Mouse (Mus musculus) testis, adult 2 months (tissue): ENCODE data around the gene Cd59a.

Experiments used
- CTCF ChIP-seq: fragments of 200-500 bp; IDR thresholded peaks from 2 replicates; pipeline ENCODE4 v1.5.1; 2012; ENCODE audit warnings: low read depth, mild to moderate bottlenecking, inconsistent platforms, low read length, moderate library complexity; ENCODE audit not compliant: control insufficient read depth, insufficient read depth, insufficient replicate concordance
- POLR2A ChIP-seq: fragments of 200-500 bp; IDR thresholded peaks from 2 replicates; pipeline ENCODE4 v1.6.1; 2012; ENCODE audit warnings: low read depth, mild to moderate bottlenecking, inconsistent platforms, low read length, moderate library complexity; ENCODE audit not compliant: control insufficient read depth

DNA sequence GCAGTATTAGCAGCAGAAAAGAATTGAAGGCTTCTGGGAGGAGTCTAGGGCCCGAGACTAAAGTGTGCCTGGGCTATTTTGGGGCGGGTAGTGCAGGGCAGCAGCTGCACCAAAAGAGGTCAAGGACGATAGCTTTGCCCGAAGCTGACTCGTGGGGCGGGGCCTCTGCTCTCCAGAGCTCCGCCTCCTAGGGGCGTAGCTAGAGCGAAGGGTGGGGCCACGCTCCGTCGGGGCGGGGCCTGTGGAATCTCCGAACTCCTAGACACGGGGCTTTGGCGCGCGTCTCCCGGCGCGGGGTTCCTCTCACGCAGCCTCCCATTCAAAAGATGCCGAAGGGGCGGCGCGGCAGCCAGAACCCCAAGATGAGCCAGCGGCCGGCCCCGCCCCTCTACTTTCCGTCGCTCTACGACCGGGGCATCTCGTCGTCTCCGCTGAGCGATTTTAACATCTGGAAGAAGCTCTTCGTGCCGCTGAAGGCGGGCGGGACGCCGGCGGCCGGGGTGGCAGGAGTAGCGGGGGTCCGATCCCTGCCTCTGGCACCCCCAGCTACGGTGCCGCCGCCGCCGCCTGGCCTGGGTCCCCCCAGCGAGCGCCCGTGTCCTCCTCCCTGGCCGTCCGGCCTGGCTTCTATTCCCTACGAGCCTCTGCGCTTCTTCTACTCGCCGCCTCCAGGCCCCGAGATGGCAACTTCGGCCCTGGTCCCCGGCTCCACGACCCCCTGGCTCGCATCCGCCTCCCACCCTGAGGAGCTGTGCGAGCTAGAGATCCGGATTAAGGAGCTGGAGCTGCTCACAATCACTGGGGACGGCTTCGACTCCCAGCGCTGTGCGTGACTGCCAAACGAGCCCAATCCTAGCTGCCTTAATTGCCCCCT, 27.1 kb downstream of the Cd59a start, which contains the start of gene A930018P22Rik:
- TF ChIP-seq CTCF (no peak), POLR2A (peak; percentile 72)
